Mouse (Mus musculus): ENCODE results near the gene Evx2. TPM values are rescaled to one million over a fixed set of nuclear protein-coding genes. Genes with fewer than 3 reads are reported as not detected.
A peak's percentile ranks its signal among the peaks of the same experiment; 100 is the strongest.

Evx2 gene
- polyA plus RNA-seq, 1 experiment from 2014 or later: 2.3 TPM

GRCm38 (mm10) chr2:74701949-74702819 lies 42.8 kb upstream of the Evx2 start:
- WGBS: 8% methylated on average over 17 of the region's 17 CpGs
- no peak for ATAC-seq (ENCODE audit: low FRiP score, low read depth)
- Histone ChIP-seq H3K9ac (no peak overlapping the region), H3K9me3 (no peaks in the 10 kb centered on the region), H3K4me3 (no peak overlapping the region), H3K36me3 (no peaks in the 10 kb centered on the region), H3K27me3 (peaks cover 76% of the 10 kb centered on the region), H3K4me1 (peaks cover 47% of the 10 kb centered on the region), H3K4me2 (replicated peaks) (peak overlapping the region; percentile 43; the same call in 1 of the 2 replicates), H3K27ac (no peak overlapping the region)

- Histone ChIP-seq H3K4me3 (peak overlapping the region; percentile 60), H3K27ac (peak overlapping the region; percentile 10; the same call in 1 of the 2 replicates)
- no peak for ATAC-seq (ENCODE audit: low FRiP score, low read depth)
Measured at GRCm38 (mm10) chr2:74700546-74701112, 41.3 kb upstream of the Evx2 start.

GRCm38 (mm10) chr2:74699664-74700545 lies 40.5 kb upstream of the Evx2 start:
- Histone ChIP-seq H3K4me2 (replicated peaks) (peak overlapping the region; percentile 91), H3K27ac (peak overlapping the region; percentile 10; the same call in 1 of the 2 replicates), H3K9ac (peak overlapping the region; percentile 90), H3K9me3 (no peaks in the 10 kb centered on the region), H3K36me3 (no peaks in the 10 kb centered on the region), H3K4me1 (peaks cover 64% of the 10 kb centered on the region), H3K27me3 (peaks cover 76% of the 10 kb centered on the region), H3K4me3 (peak overlapping the region; percentile 60)
- ATAC-seq (ENCODE audit: low FRiP score, low read depth): no peak
- WGBS: 16% methylated on average over 23 of the region's 23 CpGs

More at GRCm38 (mm10) chr2:74700546-74701112, 41.3 kb upstream of the Evx2 start:
- H3K36me3 ChIP-seq: no peaks in the 10 kb centered on the region
- H3K27me3 ChIP-seq: peaks cover 76% of the 10 kb centered on the region
- H3K4me1 ChIP-seq: peaks cover 59% of the 10 kb centered on the region
- H3K9me3 ChIP-seq: no peaks in the 10 kb centered on the region
- H3K9ac ChIP-seq: peak overlapping the region; percentile 90; the same call in 1 of the 2 replicates
- peak overlapping the region; percentile 91 for H3K4me2 ChIP-seq (replicated peaks)
- 13% methylated on average over 22 of the region's 22 CpGs for WGBS

- Histone ChIP-seq H3K9me3 (no peaks in the 10 kb centered on the region), H3K4me1 (peaks cover 64% of the 10 kb centered on the region), H3K4me3 (peak overlapping the region; percentile 60), H3K27me3 (peaks cover 69% of the 10 kb centered on the region), H3K27ac (peak overlapping the region; percentile 87; the same call in 1 of the 2 replicates), H3K36me3 (no peaks in the 10 kb centered on the region), H3K4me2 (replicated peaks) (peak overlapping the region; percentile 91), H3K9ac (peak overlapping the region; percentile 90)
- 3% methylated on average over 17 of the region's 17 CpGs for WGBS
- no peak for ATAC-seq (ENCODE audit: low FRiP score, low read depth)
Measured at GRCm38 (mm10) chr2:74699053-74699430, 39.7 kb upstream of the Evx2 start.

- WGBS: under 1% methylated on average over 71 of the region's 86 CpGs
- peak overlapping the region; percentile 60 for H3K4me3 ChIP-seq
- H3K27ac ChIP-seq: peak overlapping the region; percentile 87
- peaks cover 67% of the 10 kb centered on the region for H3K27me3 ChIP-seq
- H3K4me1 ChIP-seq: peaks cover 60% of the 10 kb centered on the region
- 0 out of 2 replicates have a peak, but pooled peaks have one; percentile 21 for ATAC-seq (ENCODE audit: low FRiP score, low read depth)
- no peaks in the 10 kb centered on the region for H3K36me3 ChIP-seq
- H3K9me3 ChIP-seq: no peaks in the 10 kb centered on the region
- H3K4me2 ChIP-seq (replicated peaks): peak overlapping the region; percentile 91
- peak overlapping the region; percentile 90 for H3K9ac ChIP-seq
Measured at GRCm38 (mm10) chr2:74698201-74699052, 39.1 kb upstream of the Evx2 start.

- Histone ChIP-seq H3K27me3 (peaks cover 64% of the 10 kb centered on the region), H3K4me1 (peaks cover 66% of the 10 kb centered on the region), H3K4me2 (replicated peaks) (peak within 1 kb of the TSS; percentile 91), H3K9me3 (no peaks in the 10 kb centered on the region), H3K36me3 (peaks cover 5% of the 10 kb centered on the region; the same call in 1 of the 2 replicates), H3K9ac (peak within 1 kb of the TSS; percentile 90), H3K27ac (peak within 1 kb of the TSS; percentile 87), H3K4me3 (peak within 1 kb of the TSS; percentile 60)
- under 1% methylated on average over 43 of the region's 43 CpGs for WGBS
- peak; percentile 24 for ATAC-seq (ENCODE audit: low FRiP score, low read depth)
Measured at GRCm38 (mm10) chr2:74697567-74698121, 38.3 kb upstream of the Evx2 start, which contains the start of gene Hoxd9. TSS of gene Hoxd9 (plus strand) at chr2:74697727.

GRCm38 (mm10) chr2:74696442-74697335 lies 37.3 kb upstream of the Evx2 start:
- Histone ChIP-seq H3K9me3 (no peaks in the 10 kb centered on the region), H3K36me3 (peaks cover 13% of the 10 kb centered on the region; the same call in 1 of the 2 replicates), H3K27ac (peak overlapping the region; percentile 81), H3K4me3 (peak overlapping the region; percentile 60), H3K27me3 (peaks cover 68% of the 10 kb centered on the region), H3K9ac (peak overlapping the region; percentile 90), H3K4me1 (peaks cover 74% of the 10 kb centered on the region), H3K4me2 (replicated peaks) (peak overlapping the region; percentile 91)
- peak; percentile 34 for ATAC-seq (ENCODE audit: low FRiP score, low read depth)
- WGBS: 10% methylated on average over 34 of the region's 34 CpGs

GRCm38 (mm10) chr2:74695813-74696430 lies 36.6 kb upstream of the Evx2 start:
- Histone ChIP-seq H3K27me3 (peaks cover 67% of the 10 kb centered on the region), H3K27ac (peak overlapping the region; percentile 81), H3K4me1 (peaks cover 78% of the 10 kb centered on the region), H3K36me3 (peaks cover 13% of the 10 kb centered on the region; the same call in 1 of the 2 replicates), H3K9ac (peak overlapping the region; percentile 90), H3K4me2 (replicated peaks) (peak overlapping the region; percentile 91), H3K4me3 (peak overlapping the region; percentile 60), H3K9me3 (no peaks in the 10 kb centered on the region)
- no peak for ATAC-seq (ENCODE audit: low FRiP score, low read depth)
- WGBS: 18% methylated on average over 7 of the region's 7 CpGs

- no peaks in the 10 kb centered on the region for H3K9me3 ChIP-seq
- H3K9ac ChIP-seq: peak overlapping the region; percentile 90
- no peak for ATAC-seq (ENCODE audit: low FRiP score, low read depth)
- peaks cover 62% of the 10 kb centered on the region for H3K27me3 ChIP-seq
- peak overlapping the region; percentile 91 for H3K4me2 ChIP-seq (replicated peaks)
- peak overlapping the region; percentile 81 for H3K27ac ChIP-seq
- peaks cover 72% of the 10 kb centered on the region for H3K4me1 ChIP-seq
- H3K36me3 ChIP-seq: peaks cover 13% of the 10 kb centered on the region; the same call in 1 of the 2 replicates
- WGBS: 24% methylated on average over 1 of the region's 1 CpGs
- peak overlapping the region; percentile 60 for H3K4me3 ChIP-seq
Measured at GRCm38 (mm10) chr2:74695383-74695782, 36.0 kb upstream of the Evx2 start.

All from limb, embryonic 13.5 days (tissue).